11 mouse cellular contexts compared by ENCODE assay signal in genomic region chr8:111465341-111465740, GRCm38 (mm10). TPM values are rescaled to one million over a fixed set of nuclear protein-coding genes. Genes with fewer than 3 reads are reported as not detected.
A peak's percentile ranks its signal among the peaks of the same experiment; 100 is the strongest.
DNase-seq lines count a peak whose midpoint lies in the region; ATAC-seq and TF ChIP-seq lines count a peak whose summit lies in the region.
"Had no signal": no experiment of that assay in that cellular context is flagged by ENCODE, and none has a peak within 500 bp of the region (broad histone marks: within the 10 kb centered on the region; RNA-seq: fewer than 3 reads in every experiment).

No protein-coding gene starts in this region.

- TF ChIP-seq CTCF in cerebellum, adult 2 months (IDR thresholded peaks at IDR 0.05; ENCODE audit: borderline replicate concordance, insufficient read depth, low read depth, low read length), result no peak
- 0 out of 2 replicates have a peak, but pooled peaks have one; percentile 21 for TF ChIP-seq CTCF in liver, adult 2 months (IDR thresholded peaks at IDR 0.05; ENCODE audit: low read depth, low read length)
- 0 out of 2 replicates have a peak, but pooled peaks have one; percentile 8 for TF ChIP-seq CTCF in bone marrow macrophage, adult 2 months (IDR thresholded peaks at IDR 0.05; ENCODE audit: low read depth, low read length)

- no peaks in the 10 kb centered on the region for H3K4me1 ChIP-seq in cerebellum, adult 2 months (ENCODE audit: control insufficient read depth, insufficient read depth, low read length)
- H3K4me1 ChIP-seq in liver, adult 2 months (ENCODE audit: control insufficient read depth, insufficient read depth, low read length), result no peaks in the 10 kb centered on the region
- peaks cover 2% of the 10 kb centered on the region; the same call in 1 of the 2 replicates for H3K4me1 ChIP-seq in bone marrow macrophage, adult 2 months (ENCODE audit: control insufficient read depth, insufficient read depth, low read length)
- peaks cover 5% of the 10 kb centered on the region; the same call in 1 of the 2 replicates for H3K4me1 ChIP-seq in hindbrain, embryonic 12.5 days

- peak; percentile 17 to 41 for DNase-seq in cerebellum, postnatal 10 days
- no peak for DNase-seq in cerebellum, adult 2 months
- no peak for DNase-seq in liver, adult 2 months (ENCODE audit: extremely low read depth, low read depth, low spot score)
- no peak for DNase-seq in liver
- peak; percentile 61 for DNase-seq in thymus, postnatal 0 days (ENCODE audit: low spot score)
- DNase-seq in left cerebral cortex, postnatal 36 days (ENCODE audit: low spot score in 2 of 2), result no peak

- no peaks in the 10 kb centered on the region for H3K79me2 ChIP-seq in liver, adult 2 months (ENCODE audit: control insufficient read depth, insufficient read depth, low read length)

- peaks cover 20% of the 10 kb centered on the region; the same call in 1 of the 2 replicates for H3K36me3 ChIP-seq in liver, adult 2 months (ENCODE audit: control insufficient read depth, insufficient read depth, low read length)
- peaks cover 5% of the 10 kb centered on the region; the same call in 1 of the 2 replicates for H3K36me3 ChIP-seq in hindbrain, embryonic 12.5 days

- no peak for TF ChIP-seq POLR2A in cerebellum, adult 2 months (IDR thresholded peaks at IDR 0.05; ENCODE audit: borderline replicate concordance, insufficient read depth, low read length)
- TF ChIP-seq POLR2A in liver, adult 2 months (IDR thresholded peaks at IDR 0.05; ENCODE audit: extremely low read depth, insufficient read depth, low read length), result no peak
- no peak for TF ChIP-seq POLR2A in bone marrow macrophage, adult 2 months (IDR thresholded peaks at IDR 0.05; ENCODE audit: borderline replicate concordance, low read depth, low read length)

- WGBS in cerebellum, adult 2 months, result 93% methylated on average over 1 of the region's 1 CpGs
- 97% methylated on average over 1 of the region's 1 CpGs for WGBS in liver, adult 2 months
- 90% methylated on average over 1 of the region's 1 CpGs for WGBS in hindbrain, embryonic 12.5 days

- H3K4me3 ChIP-seq in cerebellum, adult 2 months (replicated peaks; ENCODE audit: insufficient read depth, low read depth, low read length), result no peak overlapping the region
- H3K4me3 ChIP-seq in liver, adult 2 months (ENCODE audit: insufficient read depth, low read depth, low read length), result no peak overlapping the region
- no peak overlapping the region for H3K4me3 ChIP-seq in bone marrow macrophage, adult 2 months (ENCODE audit: insufficient read depth, low read length)
- no peak overlapping the region for H3K4me3 ChIP-seq in hindbrain, embryonic 12.5 days
- H3K4me3 ChIP-seq: embryonic facial prominence, embryonic 13.5 days; heart, embryonic 13.5 days; myocyte had no signal

- ATAC-seq in hindbrain, embryonic 12.5 days (ENCODE audit: low FRiP score), result no peak

- H3K9me3 ChIP-seq in hindbrain, embryonic 12.5 days (replicated peaks), result no peaks in the 10 kb centered on the region
- H3K9me3 ChIP-seq: embryonic facial prominence, embryonic 13.5 days; heart, embryonic 13.5 days had no signal

- H3K27ac ChIP-seq in cerebellum, adult 2 months (ENCODE audit: insufficient read depth, low read length), result no peak overlapping the region
- H3K27ac ChIP-seq in liver, adult 2 months (replicated peaks; ENCODE audit: insufficient read depth, low read depth, low read length), result no peak overlapping the region
- no peak overlapping the region for H3K27ac ChIP-seq in bone marrow macrophage, adult 2 months (ENCODE audit: insufficient read depth, low read depth, low read length)
- no peak overlapping the region for H3K27ac ChIP-seq in hindbrain, embryonic 12.5 days
- H3K27ac ChIP-seq: embryonic facial prominence, embryonic 13.5 days had no signal

- H3K9ac ChIP-seq in liver, adult 2 months (ENCODE audit: low read depth, low read length), result no peak overlapping the region
- H3K9ac ChIP-seq in hindbrain, embryonic 12.5 days, result no peak overlapping the region
- H3K9ac ChIP-seq: embryonic facial prominence, embryonic 13.5 days had no signal

- H3K4me2 ChIP-seq in hindbrain, embryonic 12.5 days (replicated peaks), result no peak overlapping the region
- H3K4me2 ChIP-seq: embryonic facial prominence, embryonic 13.5 days; heart, embryonic 13.5 days had no signal

- H3K27me3 ChIP-seq in cerebellum, adult 2 months (ENCODE audit: control insufficient read depth, insufficient read depth, low read length), result no peaks in the 10 kb centered on the region
- no peaks in the 10 kb centered on the region for H3K27me3 ChIP-seq in liver, adult 2 months (ENCODE audit: control insufficient read depth, insufficient read depth, low read length)
- H3K27me3 ChIP-seq in hindbrain, embryonic 12.5 days, result no peaks in the 10 kb centered on the region
- H3K27me3 ChIP-seq: embryonic facial prominence, embryonic 13.5 days; heart, embryonic 13.5 days had no signal

- intact Hi-C loops in left cerebral cortex, postnatal 36 days (cut with DNase I), result loop anchor here (10.0 kb wide), 1 partner anchor 169 kb away; the partner anchor contains the start of gene Ldhd

RNA-seq across cellular contexts. Expression of gene Wdr59, which starts 56.6 kb away (rescaled TPM):
- 16.0 TPM in 2 replicates for polyA plus RNA-seq in cerebellum, adult 2 months (2012; rRNA removed)
- total RNA-seq in liver, adult 2 months (2014; rRNA removed), result 4.8 and 5.4 TPM in 2 replicates
- polyA plus RNA-seq in liver, adult 2 months (2012; rRNA removed), result 4.9 and 5.3 TPM in 2 replicates
- polyA plus RNA-seq in bone marrow macrophage, adult 2 months (2012; ENCODE audit: insufficient read depth, insufficient read length, missing spikeins), result 4.8 and 5.7 TPM in 2 replicates
- polyA plus RNA-seq in thymus, postnatal 0 days (2015; fragmentation: Nextera tagmentation; extraction: Ambion mirVana), result 3.0 and 3.9 TPM in 2 replicates
- polyA plus RNA-seq in hindbrain, embryonic 12.5 days (2016; fragmentation: Nextera tagmentation; extraction: Ambion mirVana), result 7.2 and 7.7 TPM in 2 replicates
- 10 to 100 TPM; 20.3 to 21.7 TPM for total RNA-seq in left cerebral cortex, postnatal 36 days (2021)

Comparison
In these comparisons a context has a peak if more than half of its experiments do, and no peak if none do; other contexts are left out.
1. DNase-seq: peak in cerebellum, postnatal 10 days (2 of 2) and thymus, postnatal 0 days (single experiment); none in cerebellum, adult 2 months (0 of 2), liver, adult 2 months (single experiment), liver (single experiment) and left cerebral cortex, postnatal 36 days (0 of 2).